Mouse (Mus musculus) megakaryocyte progenitor cell, adult 5-6 weeks (primary cell): ENCODE measurements around the gene Tas2r117. TPM values are rescaled to one million over a fixed set of nuclear protein-coding genes. Genes with fewer than 3 reads are reported as not detected.

Experiments used
- ATAC-seq: replicated peaks from 2 replicates; pipeline ENCODE4 v1.8.0; 2016; ENCODE audit warnings: mild to moderate bottlenecking, moderate TSS enrichment, inconsistent platforms; ENCODE audit not compliant: poor library complexity
- total RNA-seq, 2 experiments: library from RNA; stranded (forward) in 1 of 2; stranded (reverse) in 1 of 2; fragments of 157-497, 149-512 nt in 1 of 2; fragments of 200-1000 nt in 1 of 2; gene quantifications; 2 replicates each; pipeline versions ENCODE4 v1.2.3 to v1.2.4; 2015 to 2017

Gene Tas2r117
- total RNA-seq (2015), result not detected in 2 replicates
- total RNA-seq (2017), result not detected in 2 replicates

GRCm38 (mm10) chr6:132802518-132802917, at the start of gene Tas2r117:
Gene Tas2r117, plus strand, starts transcription at chr6:132802818.
- ATAC-seq, result no peak

GRCm38 (mm10) chr6:132754430-132754829, 48.2 kb upstream of the Tas2r117 start, which contains the start of gene Tas2r124:
Gene Tas2r124, plus strand, starts transcription at chr6:132754730.
- ATAC-seq, result no peak

GRCm38 (mm10) chr6:132761831-132762230, 40.8 kb upstream of the Tas2r117 start, which contains the start of gene Tas2r102:
Gene Tas2r102, plus strand, starts transcription at chr6:132762131.
- no peak for ATAC-seq

GRCm38 (mm10) chr6:132778062-132778461, 24.6 kb upstream of the Tas2r117 start, which contains the start of gene Tas2r136:
Gene Tas2r136, minus strand, starts transcription at chr6:132778162.
- no peak for ATAC-seq

- no peak for ATAC-seq
Measured at GRCm38 (mm10) chr6:132795393-132795792, 7.2 kb upstream of the Tas2r117 start.

- no peak for ATAC-seq
Measured at GRCm38 (mm10) chr6:132846842-132847241, 44.2 kb downstream of the Tas2r117 start, which contains the start of gene Tas2r123. Gene Tas2r123, plus strand, starts transcription at chr6:132847142.

Other genes with a start within 250 kb of the Tas2r117 start
- gene Prh1, start 233.0 kb upstream of the Tas2r117 start, total RNA-seq (2015), result not detected in 2 replicates
- gene Prh1, start 233.0 kb upstream of the Tas2r117 start, total RNA-seq (2017), result not detected in 2 replicates
- not detected in 2 replicates for gene Prp2, start 206.9 kb upstream of the Tas2r117 start, total RNA-seq (2015)
- not detected in 2 replicates for gene Prp2, start 206.9 kb upstream of the Tas2r117 start, total RNA-seq (2017)
- 0.17 TPM in 1 of 2 replicates, not detected in the other for gene A630073D07Rik, start 151.3 kb upstream of the Tas2r117 start, total RNA-seq (2015)
- gene A630073D07Rik, start 151.3 kb upstream of the Tas2r117 start, total RNA-seq (2017), result not detected in 2 replicates
- not detected in 2 replicates for gene Tas2r120, start 145.9 kb upstream of the Tas2r117 start, total RNA-seq (2015)
- gene Tas2r120, start 145.9 kb upstream of the Tas2r117 start, total RNA-seq (2017), result not detected in 2 replicates
- not detected in 2 replicates for gene Tas2r121, start 101.8 kb upstream of the Tas2r117 start, total RNA-seq (2015)
- gene Tas2r121, start 101.8 kb upstream of the Tas2r117 start, total RNA-seq (2017), result not detected in 2 replicates
- gene Tas2r122, start 90.9 kb upstream of the Tas2r117 start, total RNA-seq (2015), result not detected in 2 replicates
- gene Tas2r122, start 90.9 kb upstream of the Tas2r117 start, total RNA-seq (2017), result not detected in 2 replicates
- gene Tas2r115, start 64.8 kb upstream of the Tas2r117 start, total RNA-seq (2015), result not detected in 2 replicates
- gene Tas2r115, start 64.8 kb upstream of the Tas2r117 start, total RNA-seq (2017), result not detected in 2 replicates
- not detected in 2 replicates for gene Tas2r124, start 48.1 kb upstream of the Tas2r117 start, total RNA-seq (2015)
- not detected in 2 replicates for gene Tas2r124, start 48.1 kb upstream of the Tas2r117 start, total RNA-seq (2017)
- not detected in 2 replicates for gene Tas2r102, start 40.7 kb upstream of the Tas2r117 start, total RNA-seq (2015)
- not detected in 2 replicates for gene Tas2r102, start 40.7 kb upstream of the Tas2r117 start, total RNA-seq (2017)
- not detected in 2 replicates for gene Tas2r136, start 24.7 kb upstream of the Tas2r117 start, total RNA-seq (2015)
- not detected in 2 replicates for gene Tas2r136, start 24.7 kb upstream of the Tas2r117 start, total RNA-seq (2017)
- not detected in 2 replicates for gene Tas2r123, start 44.3 kb downstream of the Tas2r117 start, total RNA-seq (2015)
- gene Tas2r123, start 44.3 kb downstream of the Tas2r117 start, total RNA-seq (2017), result not detected in 2 replicates
- not detected in 2 replicates for gene Tas2r116, start 52.6 kb downstream of the Tas2r117 start, total RNA-seq (2015)
- not detected in 2 replicates for gene Tas2r116, start 52.6 kb downstream of the Tas2r117 start, total RNA-seq (2017)
- not detected in 2 replicates for gene Tas2r110, start 65.2 kb downstream of the Tas2r117 start, total RNA-seq (2015)
- not detected in 2 replicates for gene Tas2r110, start 65.2 kb downstream of the Tas2r117 start, total RNA-seq (2017)
- gene Tas2r113, start 90.2 kb downstream of the Tas2r117 start, total RNA-seq (2015), result not detected in 2 replicates
- not detected in 2 replicates for gene Tas2r113, start 90.2 kb downstream of the Tas2r117 start, total RNA-seq (2017)
- not detected in 2 replicates for gene Tas2r125, start 106.8 kb downstream of the Tas2r117 start, total RNA-seq (2015)
- gene Tas2r125, start 106.8 kb downstream of the Tas2r117 start, total RNA-seq (2017), result not detected in 2 replicates
- gene Tas2r129, start 148.3 kb downstream of the Tas2r117 start, total RNA-seq (2015), result not detected in 2 replicates
- gene Tas2r129, start 148.3 kb downstream of the Tas2r117 start, total RNA-seq (2017), result not detected in 2 replicates
- gene Tas2r131, start 155.1 kb downstream of the Tas2r117 start, total RNA-seq (2015), result not detected in 2 replicates
- not detected in 2 replicates for gene Tas2r131, start 155.1 kb downstream of the Tas2r117 start, total RNA-seq (2017)
- not detected in 2 replicates for gene Tas2r109, start 178.1 kb downstream of the Tas2r117 start, total RNA-seq (2015)
- not detected in 2 replicates for gene Tas2r109, start 178.1 kb downstream of the Tas2r117 start, total RNA-seq (2017)
- not detected in 2 replicates for gene Tas2r103, start 234.3 kb downstream of the Tas2r117 start, total RNA-seq (2015)
- not detected in 2 replicates for gene Tas2r103, start 234.3 kb downstream of the Tas2r117 start, total RNA-seq (2017)